Mouse (Mus musculus): Measurements from ENCODE around the gene Gm10663.

The Gm10663 gene

GRCm38 (mm10) chr8:65074733-65075132 lies at the start of gene Gm10663:
Gm10663 (plus strand) TSS chr8:65075033.
- DNase-seq (ENCODE audit: low read depth, low spot score) = no peak

- DNase-seq (ENCODE audit: low read depth, low spot score) = peak; percentile 69
These were observed 45.7 kb upstream of the Gm10663 start for GRCm38 (mm10) chr8:65028959-65029686.

GRCm38 (mm10) chr8:65029776-65030175 lies 45.1 kb upstream of the Gm10663 start:
- DNase-seq (ENCODE audit: low read depth, low spot score) = no peak

GRCm38 (mm10) chr8:65030735-65031485 lies 43.9 kb upstream of the Gm10663 start:
- no peak for DNase-seq (ENCODE audit: low read depth, low spot score)

- DNase-seq (ENCODE audit: low read depth, low spot score) = no peak
These were observed 42.7 kb upstream of the Gm10663 start for GRCm38 (mm10) chr8:65032107-65032506.

GRCm38 (mm10) chr8:65033056-65033455 lies 41.8 kb upstream of the Gm10663 start:
- no peak for DNase-seq (ENCODE audit: low read depth, low spot score)

GRCm38 (mm10) chr8:65034136-65034535 lies 40.7 kb upstream of the Gm10663 start:
- DNase-seq (ENCODE audit: low read depth, low spot score) = peak; percentile 95

GRCm38 (mm10) chr8:65037117-65037533 lies 37.7 kb upstream of the Gm10663 start, which contains the start of gene Apela:
Apela (minus strand) TSS chr8:65037336.
- DNase-seq (ENCODE audit: low read depth, low spot score) = peak; percentile 92

GRCm38 (mm10) chr8:65046565-65046964 lies 28.3 kb upstream of the Gm10663 start:
- peak; percentile 99 for DNase-seq (ENCODE audit: low read depth, low spot score)

GRCm38 (mm10) chr8:65047193-65047592 lies 27.6 kb upstream of the Gm10663 start:
- peak; percentile 32 for DNase-seq (ENCODE audit: low read depth, low spot score)

- peak; percentile 59 for DNase-seq (ENCODE audit: low read depth, low spot score)
These were observed 27.0 kb upstream of the Gm10663 start for GRCm38 (mm10) chr8:65047801-65048200.

GRCm38 (mm10) chr8:65053554-65053953 lies 21.3 kb upstream of the Gm10663 start:
- no peak for DNase-seq (ENCODE audit: low read depth, low spot score)

GRCm38 (mm10) chr8:65053968-65054367 lies 20.9 kb upstream of the Gm10663 start:
- DNase-seq (ENCODE audit: low read depth, low spot score) = no peak

- peak; percentile 57 for DNase-seq (ENCODE audit: low read depth, low spot score)
These were observed 18.1 kb upstream of the Gm10663 start for GRCm38 (mm10) chr8:65056722-65057121.

- peak; percentile 78 for DNase-seq (ENCODE audit: low read depth, low spot score)
These were observed 12.6 kb upstream of the Gm10663 start for GRCm38 (mm10) chr8:65062195-65062594.

GRCm38 (mm10) chr8:65064071-65064470 lies 10.8 kb upstream of the Gm10663 start:
- peak; percentile 94 for DNase-seq (ENCODE audit: low read depth, low spot score)

GRCm38 (mm10) chr8:65065622-65066021 lies 9.2 kb upstream of the Gm10663 start:
- DNase-seq (ENCODE audit: low read depth, low spot score) = peak; percentile 71

- DNase-seq (ENCODE audit: low read depth, low spot score) = no peak
These were observed 7.8 kb upstream of the Gm10663 start for GRCm38 (mm10) chr8:65067031-65067430.

GRCm38 (mm10) chr8:65067694-65068472 lies 7.0 kb upstream of the Gm10663 start:
- peak; percentile 97 for DNase-seq (ENCODE audit: low read depth, low spot score)

- DNase-seq (ENCODE audit: low read depth, low spot score) = no peak
These were observed 6.4 kb upstream of the Gm10663 start for GRCm38 (mm10) chr8:65068473-65068819.

- DNase-seq (ENCODE audit: low read depth, low spot score) = peak; percentile 54
These were observed 3.8 kb upstream of the Gm10663 start for GRCm38 (mm10) chr8:65070996-65071395.

- no peak for DNase-seq (ENCODE audit: low read depth, low spot score)
These were observed 5.9 kb downstream of the Gm10663 start for GRCm38 (mm10) chr8:65080731-65081130.

All from R1 (cell line).